Mouse (Mus musculus) liver, postnatal 0 days (tissue): ENCODE data around the gene Ebp.

Experiments used
- CTCF ChIP-seq: sonication (generic); IDR thresholded peaks from 2 replicates; pipeline ENCODE4 v1.5.1; 2016; ENCODE audit warnings: antibody characterized with exemption, low read depth
- EP300 ChIP-seq: IDR thresholded peaks from 2 replicates; pipeline ENCODE4 v1.6.1; 2016; ENCODE audit warnings: antibody characterized with exemption, low read depth, mild to moderate bottlenecking

DNA sequence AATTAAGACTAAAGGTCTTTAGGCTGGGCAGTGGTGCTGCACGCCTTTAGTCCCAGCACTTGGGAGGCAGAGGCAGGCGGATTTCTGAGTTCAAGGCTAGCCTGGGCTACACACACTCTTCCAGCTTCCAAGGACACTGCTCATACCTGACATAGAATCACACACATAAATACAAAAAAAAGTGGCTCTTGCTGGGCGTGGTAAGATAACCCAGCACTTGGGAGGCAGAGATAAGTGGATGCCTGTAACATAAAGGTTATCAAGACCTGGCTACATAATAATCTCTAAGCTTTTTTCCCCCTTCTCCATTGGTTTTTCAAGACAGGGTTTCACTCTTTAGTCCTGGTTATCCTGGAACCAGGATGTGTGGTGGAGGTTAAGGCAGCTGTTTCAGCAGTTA, 40.3 kb upstream of the Ebp start:
- TF ChIP-seq EP300 (no peak), CTCF (no peak)
